Mouse (Mus musculus) cerebellum, postnatal 36 days (tissue): ENCODE data around the gene Ldlrad1.

ENCODE experiments used
- DNase-seq, 2 experiments: peaks; one replicate each; pipeline ENCODE4 v3.0.0; 2021 to 2022; ENCODE audit warnings: mixed read lengths in 2 of 2

The Ldlrad1 gene

GRCm38 (mm10) chr4:107211936-107212335 lies 3.0 kb downstream of the Ldlrad1 start:
- no peak for DNase-seq

- no peak for DNase-seq
Observed at GRCm38 (mm10) chr4:107213279-107214011, 4.5 kb downstream of the Ldlrad1 start.

GRCm38 (mm10) chr4:107217574-107217973 lies 8.6 kb downstream of the Ldlrad1 start:
- no peak for DNase-seq

- peak; percentile 10 to 13 for DNase-seq
Observed at GRCm38 (mm10) chr4:107221524-107221923, 12.5 kb downstream of the Ldlrad1 start.

- peak; percentile 35 to 46 for DNase-seq
Observed at GRCm38 (mm10) chr4:107223225-107224204, 14.5 kb downstream of the Ldlrad1 start.

GRCm38 (mm10) chr4:107226313-107226712 lies 17.3 kb downstream of the Ldlrad1 start:
- DNase-seq = no peak

- no peak for DNase-seq
Observed at GRCm38 (mm10) chr4:107232219-107232618, 23.2 kb downstream of the Ldlrad1 start.

GRCm38 (mm10) chr4:107238253-107238652 lies 29.3 kb downstream of the Ldlrad1 start:
- no peak for DNase-seq

- no peak for DNase-seq
Observed at GRCm38 (mm10) chr4:107240196-107240595, 31.2 kb downstream of the Ldlrad1 start.

- no peak for DNase-seq
Observed at GRCm38 (mm10) chr4:107243365-107244333, 34.7 kb downstream of the Ldlrad1 start.

- DNase-seq = no peak
Observed at GRCm38 (mm10) chr4:107245368-107245767, 36.4 kb downstream of the Ldlrad1 start.

- no peak for DNase-seq
Observed at GRCm38 (mm10) chr4:107246040-107246439, 37.1 kb downstream of the Ldlrad1 start.

- DNase-seq = no peak
Observed at GRCm38 (mm10) chr4:107247110-107247509, 38.1 kb downstream of the Ldlrad1 start.

- DNase-seq = no peak
Observed at GRCm38 (mm10) chr4:107248061-107248460, 39.1 kb downstream of the Ldlrad1 start.

- no peak for DNase-seq
Observed at GRCm38 (mm10) chr4:107249471-107249870, 40.5 kb downstream of the Ldlrad1 start.

GRCm38 (mm10) chr4:107250494-107250893 lies 41.5 kb downstream of the Ldlrad1 start:
- peak; percentile 25 to 47 for DNase-seq

GRCm38 (mm10) chr4:107252522-107252921 lies 43.5 kb downstream of the Ldlrad1 start:
- no peak for DNase-seq

- peak; percentile 92 to 97 for DNase-seq
Observed at GRCm38 (mm10) chr4:107253125-107254091, 44.4 kb downstream of the Ldlrad1 start, which contains the start of the genes Lrrc42 and Hspb11. Lrrc42 (minus strand) TSS chr4:107253532. Hspb11 (plus strand) TSS chr4:107253593.

GRCm38 (mm10) chr4:107254414-107254813 lies 45.4 kb downstream of the Ldlrad1 start:
- peak in 1 of 2 experiments; percentile 27 for DNase-seq

- no peak for DNase-seq
Observed at GRCm38 (mm10) chr4:107260001-107260400, 51.0 kb downstream of the Ldlrad1 start.
